Mouse (Mus musculus) limb, embryonic 10.5 days (tissue): ENCODE measurements at regions not wholly inside any gene's neighbourhood (a gene's known extent, or its start where the extent isn't known, plus 50 kb on each side); places are given as distances from the start of the nearest gene placed in this dataset.

ENCODE experiments used
- DNase-seq: peaks from one replicate; pipeline ENCODE4 v3.0.0-alpha.2; 2017; ENCODE audit warnings: low spot score
- H3K27ac ChIP-seq: fragments of 300-500 bp; sonication (generic); 2 replicates; pipeline ENCODE4 v1.5.1; 2016; ENCODE audit warnings: mild to moderate bottlenecking
- H3K27me3 ChIP-seq: fragments of 300-500 bp; sonication (generic); 2 replicates; pipeline ENCODE4 v1.6.1; 2016; ENCODE audit warnings: low read depth, mild to moderate bottlenecking; ENCODE audit not compliant: poor library complexity, severe bottlenecking
- H3K36me3 ChIP-seq: fragments of 300-500 bp; sonication (generic); 2 replicates; pipeline ENCODE4 v1.6.1; 2016; ENCODE audit warnings: mild to moderate bottlenecking, moderate library complexity
- H3K4me1 ChIP-seq: fragments of 300-500 bp; sonication (generic); 2 replicates; pipeline ENCODE4 v1.6.1; 2016
- H3K4me3 ChIP-seq: fragments of 300-500 bp; sonication (generic); 2 replicates; pipeline ENCODE4 v1.5.1; 2016; ENCODE audit warnings: mild to moderate bottlenecking, moderate library complexity
- H3K9me3 ChIP-seq: fragments of 300-500 bp; sonication (generic); replicated peaks from 2 replicates; pipeline ENCODE4 v1.6.1; 2016; ENCODE audit warnings: mild to moderate bottlenecking
- WGBS: fragments of 180-500 bp; shearing (Covaris S2); methylation state at CpG from one replicate; pipeline ENCODE4 v1.1.7; 2016; 5-methylcytosine and 5-hydroxymethylcytosine counted together

- Histone ChIP-seq H3K4me3 (peak overlapping the region; percentile 38), H3K27ac (no peak overlapping the region), H3K27me3 (peaks cover 68% of the 10 kb centered on the region), H3K4me1 (peaks cover 18% of the 10 kb centered on the region), H3K36me3 (no peaks in the 10 kb centered on the region), H3K9me3 (no peaks in the 10 kb centered on the region)
- peak; percentile 45 for DNase-seq
- WGBS = 3% methylated on average over 23 of the region's 23 CpGs
Observed at GRCm38 (mm10) chr5:101537518-101538380, 127.0 kb downstream of the Nkx6-1 start.

GRCm38 (mm10) chr5:101535451-101535850 is 129.3 kb downstream of the Nkx6-1 start:
- no peaks in the 10 kb centered on the region for H3K36me3 ChIP-seq
- no peak for DNase-seq
- no peak overlapping the region for H3K4me3 ChIP-seq
- WGBS = 65% methylated on average over 5 of the region's 5 CpGs
- H3K27me3 ChIP-seq = peaks cover 49% of the 10 kb centered on the region
- H3K9me3 ChIP-seq = no peaks in the 10 kb centered on the region
- no peak overlapping the region for H3K27ac ChIP-seq
- peaks cover 18% of the 10 kb centered on the region for H3K4me1 ChIP-seq

GRCm38 (mm10) chr5:101525346-101525745 is 139.4 kb downstream of the Nkx6-1 start:
- peaks cover 53% of the 10 kb centered on the region for H3K27me3 ChIP-seq
- peaks cover 11% of the 10 kb centered on the region for H3K4me1 ChIP-seq
- DNase-seq = no peak
- H3K4me3 ChIP-seq = no peak overlapping the region
- H3K9me3 ChIP-seq = no peaks in the 10 kb centered on the region
- no peak overlapping the region for H3K27ac ChIP-seq
- 78% methylated on average over 5 of the region's 5 CpGs for WGBS
- no peaks in the 10 kb centered on the region for H3K36me3 ChIP-seq

GRCm38 (mm10) chr5:101524670-101525069 is 140.1 kb downstream of the Nkx6-1 start:
- Histone ChIP-seq H3K36me3 (no peaks in the 10 kb centered on the region), H3K27ac (no peak overlapping the region), H3K4me1 (peaks cover 11% of the 10 kb centered on the region), H3K4me3 (no peak overlapping the region), H3K27me3 (peaks cover 54% of the 10 kb centered on the region), H3K9me3 (no peaks in the 10 kb centered on the region)
- WGBS = 14% methylated on average over 4 of the region's 4 CpGs
- no peak for DNase-seq

GRCm38 (mm10) chr5:101523902-101524301 is 140.9 kb downstream of the Nkx6-1 start:
- no peak overlapping the region for H3K27ac ChIP-seq
- H3K27me3 ChIP-seq = peaks cover 54% of the 10 kb centered on the region
- DNase-seq = no peak
- H3K4me3 ChIP-seq = no peak overlapping the region
- WGBS = 59% methylated on average over 7 of the region's 7 CpGs
- H3K9me3 ChIP-seq = no peaks in the 10 kb centered on the region
- H3K36me3 ChIP-seq = no peaks in the 10 kb centered on the region
- H3K4me1 ChIP-seq = peaks cover 14% of the 10 kb centered on the region

- DNase-seq = no peak
- 61% methylated on average over 6 of the region's 7 CpGs for WGBS
- no peak overlapping the region for H3K27ac ChIP-seq
- H3K4me1 ChIP-seq = peaks cover 14% of the 10 kb centered on the region
- peaks cover 53% of the 10 kb centered on the region for H3K27me3 ChIP-seq
- no peaks in the 10 kb centered on the region for H3K9me3 ChIP-seq
- no peaks in the 10 kb centered on the region for H3K36me3 ChIP-seq
- H3K4me3 ChIP-seq = no peak overlapping the region
Observed at GRCm38 (mm10) chr5:101523490-101523889, 141.3 kb downstream of the Nkx6-1 start.

GRCm38 (mm10) chr5:101520935-101521655 is 143.7 kb downstream of the Nkx6-1 start:
- DNase-seq = no peak
- no peak overlapping the region for H3K27ac ChIP-seq
- H3K9me3 ChIP-seq = no peaks in the 10 kb centered on the region
- H3K36me3 ChIP-seq = no peaks in the 10 kb centered on the region
- H3K4me1 ChIP-seq = peaks cover 14% of the 10 kb centered on the region
- peaks cover 44% of the 10 kb centered on the region for H3K27me3 ChIP-seq
- 59% methylated on average over 9 of the region's 9 CpGs for WGBS
- no peak overlapping the region for H3K4me3 ChIP-seq

GRCm38 (mm10) chr5:101518791-101519547 is 145.8 kb downstream of the Nkx6-1 start:
- Histone ChIP-seq H3K9me3 (no peaks in the 10 kb centered on the region), H3K4me3 (no peak overlapping the region), H3K36me3 (no peaks in the 10 kb centered on the region), H3K4me1 (peaks cover 7% of the 10 kb centered on the region), H3K27ac (no peak overlapping the region), H3K27me3 (peaks cover 32% of the 10 kb centered on the region)
- 71% methylated on average over 14 of the region's 14 CpGs for WGBS
- no peak for DNase-seq

- DNase-seq = no peak
- 96% methylated on average over 14 of the region's 14 CpGs for WGBS
- Histone ChIP-seq H3K4me1 (no peaks in the 10 kb centered on the region), H3K27me3 (no peaks in the 10 kb centered on the region), H3K4me3 (no peak overlapping the region), H3K9me3 (no peaks in the 10 kb centered on the region), H3K27ac (no peak overlapping the region), H3K36me3 (no peaks in the 10 kb centered on the region)
Observed at GRCm38 (mm10) chr5:101497698-101498048, 167.1 kb downstream of the Nkx6-1 start.

GRCm38 (mm10) chr5:101496924-101497697 is 167.7 kb downstream of the Nkx6-1 start:
- no peaks in the 10 kb centered on the region for H3K4me1 ChIP-seq
- H3K9me3 ChIP-seq = no peaks in the 10 kb centered on the region
- DNase-seq = no peak
- no peak overlapping the region for H3K4me3 ChIP-seq
- 67% methylated on average over 16 of the region's 16 CpGs for WGBS
- no peak overlapping the region for H3K27ac ChIP-seq
- no peaks in the 10 kb centered on the region for H3K27me3 ChIP-seq
- no peaks in the 10 kb centered on the region for H3K36me3 ChIP-seq

- H3K27ac ChIP-seq = no peak overlapping the region
- DNase-seq = no peak
- no peak overlapping the region for H3K4me3 ChIP-seq
- H3K27me3 ChIP-seq = no peaks in the 10 kb centered on the region
- H3K36me3 ChIP-seq = no peaks in the 10 kb centered on the region
- no peaks in the 10 kb centered on the region for H3K4me1 ChIP-seq
- WGBS = 93% methylated on average over 9 of the region's 9 CpGs
- no peaks in the 10 kb centered on the region for H3K9me3 ChIP-seq
Observed at GRCm38 (mm10) chr5:101496161-101496560, 168.6 kb downstream of the Nkx6-1 start.

- peak overlapping the region; percentile 44; the same call in 1 of the 2 replicates for H3K27ac ChIP-seq
- H3K9me3 ChIP-seq = no peaks in the 10 kb centered on the region
- H3K4me1 ChIP-seq = peaks cover 7% of the 10 kb centered on the region; the same call in 1 of the 2 replicates
- no peaks in the 10 kb centered on the region for H3K36me3 ChIP-seq
- no peak overlapping the region for H3K4me3 ChIP-seq
- DNase-seq = peak; percentile 35
- WGBS = 36% methylated on average over 10 of the region's 10 CpGs
- H3K27me3 ChIP-seq = no peaks in the 10 kb centered on the region
Observed at GRCm38 (mm10) chr5:101445792-101446191, 219.0 kb downstream of the Nkx6-1 start.
